ENCODE assay signal across 24 mouse cellular contexts in the genomic region with DNA sequence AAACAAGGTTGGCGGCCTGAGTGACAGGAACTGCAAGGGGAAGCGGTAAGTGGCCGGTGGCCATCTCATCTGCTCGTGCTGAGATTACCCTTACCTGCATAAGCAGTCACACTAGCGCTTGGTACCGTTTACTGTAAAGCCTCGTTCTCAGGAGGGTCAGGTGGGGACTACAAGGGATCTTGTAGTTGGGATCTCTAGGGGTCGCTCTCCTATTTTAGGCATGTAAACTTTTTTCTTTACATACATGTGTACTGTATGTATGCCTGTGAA. TPM values are rescaled to one million over a fixed set of nuclear protein-coding genes. Genes with fewer than 3 reads are reported as not detected.
DNase-seq lines count a peak whose midpoint lies in the region; ATAC-seq and TF ChIP-seq lines count a peak whose summit lies in the region.
"Had no signal": no experiment of that assay in that cellular context is flagged by ENCODE, and none has a peak within 500 bp of the region (broad histone marks: within the 10 kb centered on the region; RNA-seq: fewer than 3 reads in every experiment).

No protein-coding gene starts in this region.

- TF ChIP-seq CTCF in MEL (IDR thresholded peaks at IDR 0.05 in 2 of 3, conservative IDR thresholded peaks at IDR 0.05 in 1 of 3; ENCODE audit: control insufficient read depth in 1 of 3, insufficient read depth in 1 of 3, low read depth in 2 of 3, low read length in 3 of 3, poor library complexity in 1 of 3, severe bottlenecking in 1 of 3): no peak; a peak in 1 of 6 replicates
- TF ChIP-seq CTCF in brain, embryonic 14.5 days (IDR thresholded peaks at IDR 0.05; ENCODE audit: borderline replicate concordance, extremely low read depth, insufficient read depth, insufficient read length): no peak
- no peak for TF ChIP-seq CTCF in kidney, adult 2 months (conservative IDR thresholded peaks at IDR 0.05; ENCODE audit: insufficient read depth, insufficient read length, low read depth, low read length)

- no peaks in the 10 kb centered on the region for H3K9me3 ChIP-seq in liver, embryonic 13.5 days (replicated peaks)
- H3K9me3 ChIP-seq in liver, embryonic 11.5 days (ENCODE audit: control insufficient read depth, low read length): no peaks in the 10 kb centered on the region
- no peaks in the 10 kb centered on the region for H3K9me3 ChIP-seq in MEL (replicated peaks; ENCODE audit: insufficient read depth, low read length)
- H3K9me3 ChIP-seq: embryonic facial prominence, embryonic 12.5 days; embryonic facial prominence, embryonic 15.5 days; heart, embryonic 10.5 days; heart, embryonic 13.5 days; hindbrain, embryonic 12.5 days; hindbrain, embryonic 15.5 days had no signal

- no peak for ATAC-seq in liver, embryonic 13.5 days (ENCODE audit: low read depth)
- no peak for ATAC-seq in liver, embryonic 11.5 days (replicated peaks; ENCODE audit: low FRiP score)
- ATAC-seq: CD4-positive, CD25-positive, alpha-beta regulatory T cell, adult 4 months; forebrain, embryonic 14.5 days; forebrain, postnatal 0 days; Patski had no signal

- TF ChIP-seq EP300 in MEL (IDR thresholded peaks at IDR 0.05; ENCODE audit: low read depth in 1 of 2, low read length in 2 of 2): no peak

- H3K27me3 ChIP-seq in liver, embryonic 13.5 days: no peaks in the 10 kb centered on the region
- no peaks in the 10 kb centered on the region for H3K27me3 ChIP-seq in liver, embryonic 11.5 days (replicated peaks; ENCODE audit: control insufficient read depth, insufficient read depth, low read length)
- no peaks in the 10 kb centered on the region for H3K27me3 ChIP-seq in MEL (ENCODE audit: control insufficient read depth in 1 of 2, insufficient read depth in 2 of 2, low read length in 2 of 2)
- no peaks in the 10 kb centered on the region for H3K27me3 ChIP-seq in kidney, adult 2 months (replicated peaks; ENCODE audit: control insufficient read depth, insufficient read depth, low read length)
- H3K27me3 ChIP-seq: embryonic facial prominence, embryonic 12.5 days; embryonic facial prominence, embryonic 15.5 days; heart, embryonic 13.5 days; hindbrain, embryonic 12.5 days; hindbrain, embryonic 15.5 days; Patski had no signal

- TF ChIP-seq POLR2A in MEL (IDR thresholded peaks at IDR 0.05; ENCODE audit: control insufficient read depth in 1 of 2, insufficient read depth in 1 of 2, low read depth in 1 of 2, low read length in 2 of 2, poor library complexity in 1 of 2): no peak
- no peak for TF ChIP-seq POLR2A in brain, embryonic 14.5 days (IDR thresholded peaks at IDR 0.05; ENCODE audit: borderline replicate concordance, extremely low read depth, insufficient read depth, insufficient read length, poor library complexity, severe bottlenecking)
- no peak for TF ChIP-seq POLR2A in kidney, adult 2 months (IDR thresholded peaks at IDR 0.05; ENCODE audit: low read depth, low read length)

- peaks cover 10% of the 10 kb centered on the region; the same call in 1 of the 2 replicates for H3K4me1 ChIP-seq in liver, embryonic 13.5 days (replicated peaks)
- 0 out of 2 replicates have a peak, but pooled peaks cover 3% of the 10 kb centered on the region for H3K4me1 ChIP-seq in liver, embryonic 11.5 days (replicated peaks; ENCODE audit: control insufficient read depth, insufficient read depth, low read length)
- peaks cover 11 to 21% of the 10 kb centered on the region in 2 experiments for H3K4me1 ChIP-seq in MEL (ENCODE audit: control insufficient read depth in 1 of 2, insufficient read depth in 2 of 2, low read length in 2 of 2)
- no peaks in the 10 kb centered on the region for H3K4me1 ChIP-seq in kidney, adult 2 months (ENCODE audit: control insufficient read depth, insufficient read depth, low read length)
- H3K4me1 ChIP-seq: embryonic facial prominence, embryonic 12.5 days; embryonic facial prominence, embryonic 15.5 days; heart, embryonic 10.5 days; heart, embryonic 13.5 days; hindbrain, embryonic 12.5 days; hindbrain, embryonic 15.5 days had no signal

- H3K4me2 ChIP-seq in liver, embryonic 13.5 days: no peak overlapping the region
- no peak overlapping the region for H3K4me2 ChIP-seq in liver, embryonic 11.5 days
- H3K4me2 ChIP-seq: embryonic facial prominence, embryonic 12.5 days; embryonic facial prominence, embryonic 15.5 days; heart, embryonic 13.5 days; hindbrain, embryonic 12.5 days; hindbrain, embryonic 15.5 days had no signal

- 72% methylated on average over 8 of the region's 8 CpGs for WGBS in liver, embryonic 13.5 days (ENCODE audit: insufficient replicate concordance)
- 79% methylated on average over 8 of the region's 8 CpGs for WGBS in liver, embryonic 11.5 days
- 88% methylated on average over 8 of the region's 8 CpGs for WGBS in kidney, adult 2 months

- no peak for TF ChIP-seq RAD21 in MEL (IDR thresholded peaks at IDR 0.05; ENCODE audit: low read depth, low read length)

- H3K27ac ChIP-seq in liver, embryonic 13.5 days: peak overlapping the region; percentile 44; the same call in 1 of the 2 replicates
- H3K27ac ChIP-seq in liver, embryonic 11.5 days (ENCODE audit: low read depth, low read length): no peak overlapping the region
- H3K27ac ChIP-seq in MEL (ENCODE audit: control insufficient read depth, low read depth, low read length): peak overlapping the region; percentile 93
- H3K27ac ChIP-seq in kidney, adult 2 months (ENCODE audit: insufficient read depth, low read depth, low read length): no peak overlapping the region
- H3K27ac ChIP-seq: embryonic facial prominence, embryonic 12.5 days; embryonic facial prominence, embryonic 15.5 days; heart, adult 2 months; heart, embryonic 10.5 days; heart, embryonic 13.5 days; hindbrain, embryonic 12.5 days; hindbrain, embryonic 15.5 days had no signal

- H3K9ac ChIP-seq in liver, embryonic 13.5 days: no peak overlapping the region
- H3K9ac ChIP-seq in liver, embryonic 11.5 days (ENCODE audit: low read depth, low read length): no peak overlapping the region
- peak overlapping the region; percentile 51 for H3K9ac ChIP-seq in MEL (ENCODE audit: control insufficient read depth, low read depth, low read length, poor library complexity, severe bottlenecking)
- H3K9ac ChIP-seq: embryonic facial prominence, embryonic 12.5 days; embryonic facial prominence, embryonic 15.5 days; forebrain, postnatal 0 days; heart, embryonic 13.5 days; hindbrain, embryonic 12.5 days; hindbrain, embryonic 15.5 days had no signal

- DNase-seq in liver, embryonic 13.5 days: no peak
- DNase-seq in liver, embryonic 11.5 days (ENCODE audit: low spot score): no peak
- no peak for DNase-seq in MEL (ENCODE audit: low read depth, low spot score)
- DNase-seq in brain, embryonic 14.5 days (ENCODE audit: low read depth): peak; percentile 3
- no peak for DNase-seq in kidney, adult 2 months
- no peak for DNase-seq in frontal cortex, postnatal 14 days (ENCODE audit: low spot score in 2 of 2)
- DNase-seq: adrenal gland, postnatal 10 days; adrenal gland, postnatal 36 days; cerebellum, adult 18-20 months; cerebellum, adult 9-10 months; cerebellum, postnatal 14 days; forebrain, postnatal 0 days; gastrocnemius, postnatal 25 days; heart, adult 2 months; heart, postnatal 14 days had no signal

- H3K4me3 ChIP-seq in liver, embryonic 13.5 days (replicated peaks): no peak overlapping the region
- H3K4me3 ChIP-seq in liver, embryonic 11.5 days (ENCODE audit: low read depth, low read length): no peak overlapping the region
- H3K4me3 ChIP-seq in MEL (ENCODE audit: control insufficient read depth in 1 of 2, insufficient read depth in 1 of 2, low read depth in 2 of 2, low read length in 2 of 2): peak overlapping the region; percentile 33
- no peak overlapping the region for H3K4me3 ChIP-seq in kidney, adult 2 months (ENCODE audit: insufficient read depth, low read depth, low read length)
- H3K4me3 ChIP-seq: embryonic facial prominence, embryonic 12.5 days; embryonic facial prominence, embryonic 15.5 days; heart, adult 2 months; heart, embryonic 10.5 days; heart, embryonic 13.5 days; hindbrain, embryonic 12.5 days; hindbrain, embryonic 15.5 days had no signal

- H3K36me3 ChIP-seq in liver, embryonic 13.5 days: peaks cover 14% of the 10 kb centered on the region; the same call in 1 of the 2 replicates
- H3K36me3 ChIP-seq in liver, embryonic 11.5 days (ENCODE audit: control insufficient read depth, insufficient read depth, low read length): peaks cover 3% of the 10 kb centered on the region; the same call in 1 of the 2 replicates
- peaks cover 0 to 32% of the 10 kb centered on the region in 2 experiments; a peak in 2 of 4 replicates for H3K36me3 ChIP-seq in MEL (ENCODE audit: control insufficient read depth in 1 of 2, insufficient read depth in 2 of 2, low read length in 2 of 2)
- no peaks in the 10 kb centered on the region for H3K36me3 ChIP-seq in kidney, adult 2 months (ENCODE audit: control insufficient read depth, insufficient read depth, low read length)
- H3K36me3 ChIP-seq: embryonic facial prominence, embryonic 12.5 days; embryonic facial prominence, embryonic 15.5 days; hindbrain, embryonic 15.5 days had no signal

- no peaks in the 10 kb centered on the region for H3K79me2 ChIP-seq in MEL (ENCODE audit: control insufficient read depth, insufficient read depth, low read length, poor library complexity)

TF ChIP-seq in MEL, 35 proteins besides CTCF, POLR2A, EP300 and RAD21:
- TF ChIP-seq TBP (IDR thresholded peaks at IDR 0.05; ENCODE audit: low read depth, low read length) (no peak), ELF1 (IDR thresholded peaks at IDR 0.05; ENCODE audit: low read depth, low read length) (0 out of 2 replicates have a peak, but pooled peaks have one; percentile 6), POLR2AphosphoS2 (IDR thresholded peaks at IDR 0.05; ENCODE audit: low read length) (no peak), POLR2AphosphoS5 (IDR thresholded peaks at IDR 0.05; ENCODE audit: borderline replicate concordance, low read depth, low read length) (no peak)
TF ChIP-seq in MEL: peak in this region for 1.

RNA-seq across cellular contexts. Expression of gene Rtn4ip1, which starts 9.2 kb away (rescaled TPM):
- 13.5 and 16.3 TPM in 2 replicates for polyA plus RNA-seq in liver, embryonic 13.5 days (2015; fragmentation: Nextera tagmentation; extraction: Ambion mirVana)
- polyA plus RNA-seq in liver, embryonic 11.5 days (2014; fragmentation: Nextera tagmentation; extraction: Ambion mirVana): 25.8 and 26.7 TPM in 2 replicates
- total RNA-seq in MEL (2012; rRNA removed): 11.6 and 12.6 TPM in 2 replicates
- polyA plus RNA-seq in MEL (2012; ENCODE audit: insufficient read depth in 1 of 2, insufficient read length in 2 of 2, low read depth in 1 of 2, low replicate concordance in 2 of 2, missing spikeins in 1 of 2): 10 to 100 TPM in 1 of 2 experiments, not detected in 1; 23.5 TPM
- polyA plus RNA-seq in brain, embryonic 14.5 days (2012; rRNA removed): 12.1 and 12.8 TPM in 2 replicates
- 29.9 and 34.8 TPM in 2 replicates for polyA plus RNA-seq in kidney, adult 2 months (2012; rRNA removed)

RNA-seq across cellular contexts. Expression of gene Qrsl1, which starts 9.3 kb away (rescaled TPM):
- 9.7 and 12.0 TPM in 2 replicates for polyA plus RNA-seq in liver, embryonic 13.5 days (2015; fragmentation: Nextera tagmentation; extraction: Ambion mirVana)
- polyA plus RNA-seq in liver, embryonic 11.5 days (2014; fragmentation: Nextera tagmentation; extraction: Ambion mirVana): 20.8 and 20.9 TPM in 2 replicates
- 19.1 and 19.4 TPM in 2 replicates for total RNA-seq in MEL (2012; rRNA removed)
- polyA plus RNA-seq in MEL (2012; ENCODE audit: insufficient read depth in 1 of 2, insufficient read length in 2 of 2, low read depth in 1 of 2, low replicate concordance in 2 of 2, missing spikeins in 1 of 2): 10 to 100 TPM in 1 of 2 experiments, not detected in 1; 19.5 TPM
- 19.6 and 23.4 TPM in 2 replicates for polyA plus RNA-seq in brain, embryonic 14.5 days (2012; rRNA removed)
- 15.1 and 17.2 TPM in 2 replicates for polyA plus RNA-seq in kidney, adult 2 months (2012; rRNA removed)

Comparison
In these comparisons a context has a peak if more than half of its experiments do, and no peak if none do; other contexts are left out.
1. H3K27ac ChIP-seq: peak in liver, embryonic 13.5 days (single experiment) and MEL (single experiment); none in liver, embryonic 11.5 days (single experiment) and kidney, adult 2 months (single experiment).
2. H3K4me3 ChIP-seq: peak in MEL (2 of 2); none in liver, embryonic 13.5 days (single experiment), liver, embryonic 11.5 days (single experiment) and kidney, adult 2 months (single experiment).